Mouse (Mus musculus) layer of hippocampus, adult 9-11 months (tissue): ENCODE results near the gene Pla2g15.

Experiments
- DNase-seq: peaks from one replicate; pipeline ENCODE4 v3.0.0; 2022

The Pla2g15 gene

GRCm38 (mm10) chr8:106149801-106150652 is at the start of gene Pla2g15:
Gene Pla2g15, plus strand, starts transcription at chr8:106150399.
- DNase-seq, result peak; percentile 95

GRCm38 (mm10) chr8:106102321-106102720 is 47.9 kb upstream of the Pla2g15 start:
- DNase-seq, result no peak

GRCm38 (mm10) chr8:106103888-106104287 is 46.3 kb upstream of the Pla2g15 start:
- DNase-seq, result no peak

GRCm38 (mm10) chr8:106106193-106106592 is 44.0 kb upstream of the Pla2g15 start:
- no peak for DNase-seq

- no peak for DNase-seq
These were observed 42.1 kb upstream of the Pla2g15 start for GRCm38 (mm10) chr8:106108080-106108479.

- DNase-seq, result no peak
These were observed 41.5 kb upstream of the Pla2g15 start for GRCm38 (mm10) chr8:106108729-106109128.

- DNase-seq, result no peak
These were observed 38.2 kb upstream of the Pla2g15 start for GRCm38 (mm10) chr8:106112041-106112440.

GRCm38 (mm10) chr8:106112514-106112913 is 37.7 kb upstream of the Pla2g15 start:
- DNase-seq, result no peak

- no peak for DNase-seq
These were observed 34.3 kb upstream of the Pla2g15 start for GRCm38 (mm10) chr8:106115897-106116296.

- DNase-seq, result no peak
These were observed 26.8 kb upstream of the Pla2g15 start for GRCm38 (mm10) chr8:106123443-106123842.

GRCm38 (mm10) chr8:106126055-106126454 is 24.1 kb upstream of the Pla2g15 start:
- DNase-seq, result no peak

- no peak for DNase-seq
These were observed 23.1 kb upstream of the Pla2g15 start for GRCm38 (mm10) chr8:106127054-106127453.

- no peak for DNase-seq
These were observed 22.3 kb upstream of the Pla2g15 start for GRCm38 (mm10) chr8:106127882-106128410.

- DNase-seq, result no peak
These were observed 20.8 kb upstream of the Pla2g15 start for GRCm38 (mm10) chr8:106129232-106129930.

- DNase-seq, result no peak
These were observed 20.2 kb upstream of the Pla2g15 start for GRCm38 (mm10) chr8:106129997-106130396.

- no peak for DNase-seq
These were observed 19.7 kb upstream of the Pla2g15 start for GRCm38 (mm10) chr8:106130505-106130904.

- DNase-seq, result no peak
These were observed 19.2 kb upstream of the Pla2g15 start for GRCm38 (mm10) chr8:106131021-106131420.

- no peak for DNase-seq
These were observed 18.5 kb upstream of the Pla2g15 start for GRCm38 (mm10) chr8:106131488-106132222.

GRCm38 (mm10) chr8:106132356-106132755 is 17.8 kb upstream of the Pla2g15 start:
- DNase-seq, result no peak

GRCm38 (mm10) chr8:106133526-106133925 is 16.7 kb upstream of the Pla2g15 start:
- DNase-seq, result no peak

- DNase-seq, result no peak
These were observed 16.3 kb upstream of the Pla2g15 start for GRCm38 (mm10) chr8:106133946-106134345.

GRCm38 (mm10) chr8:106134751-106135571 is 15.2 kb upstream of the Pla2g15 start:
- no peak for DNase-seq
